Mouse (Mus musculus) embryonic fibroblast, embryonic 13.5 days (primary cell): ENCODE results near the gene Samd3.

Source experiments
- CTCF ChIP-seq: IDR thresholded peaks from 2 replicates; pipeline ENCODE4 v1.5.1; 2011; ENCODE audit warnings: mild to moderate bottlenecking, control low read depth, low read length, moderate library complexity, borderline replicate concordance; ENCODE audit not compliant: insufficient read depth
- POLR2A ChIP-seq: IDR thresholded peaks from 2 replicates; pipeline ENCODE4 v1.6.1; 2011; ENCODE audit warnings: low read depth, mild to moderate bottlenecking, control low read depth, low read length, moderate library complexity

DNA sequence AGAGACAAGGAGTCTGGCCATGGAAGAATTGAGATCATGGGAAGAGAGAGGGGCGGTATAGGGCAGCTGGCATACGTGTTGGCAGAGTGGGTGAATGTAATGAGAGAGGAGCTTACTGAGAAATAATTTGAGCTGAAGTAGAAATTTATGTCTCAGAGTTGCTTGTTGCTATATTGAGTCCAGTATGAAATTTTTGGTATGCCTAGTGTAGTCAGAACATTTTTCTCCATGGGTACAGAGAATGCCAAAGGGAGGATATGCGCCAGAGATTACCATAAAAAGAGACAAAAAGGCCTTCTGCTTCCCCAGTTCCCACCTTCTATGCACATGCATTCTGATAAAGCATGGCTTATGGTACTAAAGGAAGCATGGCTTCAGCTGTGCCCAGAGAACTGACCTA lies 13.7 kb downstream of the Samd3 start:
- TF ChIP-seq CTCF (no peak), POLR2A (no peak)
